Mouse (Mus musculus): ENCODE measurements around the gene Mymx.

The Mymx gene

DNA sequence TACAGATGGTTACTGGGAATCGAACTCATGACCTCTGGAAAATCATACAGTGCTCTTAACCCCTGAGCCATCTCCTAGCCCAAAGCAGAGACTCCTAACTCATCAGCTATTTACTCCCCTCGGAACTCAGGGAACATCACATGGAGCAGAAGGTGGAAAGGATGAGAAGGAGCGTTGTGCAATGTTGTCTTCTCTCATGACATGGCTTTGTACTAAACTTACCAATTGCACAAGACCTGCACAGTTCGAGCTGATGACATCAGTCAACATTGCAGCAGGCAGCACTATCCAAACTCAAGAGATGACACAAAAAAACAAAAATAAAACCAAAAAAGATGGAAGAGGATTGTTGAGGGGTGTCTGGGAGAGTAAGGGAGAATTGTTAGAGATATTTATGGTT is 6.5 kb upstream of the Mymx start:
- DNase-seq: no peak

DNA sequence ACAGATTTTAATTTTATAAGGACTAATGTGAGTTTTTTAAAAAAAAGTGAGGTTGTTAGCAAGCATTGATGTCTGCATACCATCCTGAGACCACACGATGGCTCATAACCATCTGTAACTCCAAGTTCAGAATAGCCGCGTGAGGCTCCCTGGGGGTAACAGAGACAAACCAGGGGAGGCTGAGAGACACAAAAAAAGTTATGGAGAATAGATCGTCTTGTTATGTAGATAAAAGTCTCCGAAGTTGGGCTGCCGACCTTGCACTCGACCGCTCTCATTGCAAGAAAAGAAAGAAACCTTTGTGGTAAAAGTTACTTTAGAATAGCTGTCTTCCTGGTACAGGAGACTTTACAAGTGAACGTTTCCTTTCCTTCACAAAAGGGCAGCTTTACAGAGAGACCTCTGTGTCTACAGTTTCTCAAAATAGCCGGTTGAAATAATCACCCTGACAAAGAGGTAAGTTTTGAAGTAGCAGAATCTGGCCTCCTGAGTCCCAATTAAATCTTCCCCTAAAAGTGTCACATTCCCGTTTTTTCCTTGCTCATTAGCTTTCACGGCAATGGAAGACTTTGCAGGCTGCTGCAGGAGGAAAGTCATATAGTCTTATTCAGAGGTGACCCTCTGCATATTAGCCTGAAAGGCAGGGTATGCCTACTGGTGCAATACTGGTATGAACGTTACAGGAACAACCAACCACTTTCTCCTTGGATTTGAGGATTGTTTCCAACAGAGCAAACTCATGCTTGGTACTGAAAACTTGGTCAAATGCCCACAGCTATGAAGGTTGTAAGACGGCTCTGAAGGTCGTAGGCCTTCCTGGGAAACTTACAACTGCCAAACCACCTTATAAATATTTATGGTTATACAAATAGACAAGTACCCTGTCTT is 5.3 kb upstream of the Mymx start:
- no peak for DNase-seq

DNA sequence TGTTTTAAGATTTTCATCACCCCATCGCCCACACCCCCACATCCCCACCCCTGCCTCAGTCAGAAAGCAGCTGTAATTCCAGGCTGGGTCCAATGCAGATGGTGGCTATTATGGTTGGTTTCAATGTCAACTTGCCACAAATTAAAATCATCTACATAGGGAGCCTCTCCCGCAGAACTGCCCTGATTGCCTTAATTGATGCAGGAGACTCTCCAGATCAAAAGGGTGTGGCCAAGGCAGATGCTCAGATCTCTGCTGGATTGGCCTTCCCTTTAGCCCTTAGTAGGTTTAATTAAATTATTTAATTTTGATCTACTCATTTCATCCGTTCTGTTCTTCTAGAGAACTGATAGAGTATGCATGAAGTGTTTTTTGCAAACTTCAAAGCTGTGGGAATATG is 1.1 kb upstream of the Mymx start:
- no peak for DNase-seq

DNA sequence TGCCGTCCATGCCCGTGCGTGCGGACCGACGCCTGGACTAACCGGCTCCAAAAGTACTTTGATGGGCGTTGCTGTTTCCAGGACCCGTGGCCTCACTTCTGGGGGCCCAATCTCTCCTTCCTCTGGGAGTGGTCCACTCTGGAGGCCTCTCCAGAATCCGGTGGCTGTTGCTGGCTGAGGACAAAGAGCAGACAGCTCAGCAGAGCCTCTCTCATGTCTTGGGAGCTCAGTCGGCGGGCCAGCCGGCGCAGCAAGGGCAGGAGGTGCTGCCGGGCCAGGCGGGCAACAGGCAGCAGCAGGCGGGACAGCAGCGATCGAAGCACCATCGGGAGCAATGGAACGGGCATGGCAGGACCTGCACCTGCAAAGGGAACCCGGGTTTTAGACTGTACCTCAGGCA is 577 bp downstream of the Mymx start:
- no peak for DNase-seq

DNA sequence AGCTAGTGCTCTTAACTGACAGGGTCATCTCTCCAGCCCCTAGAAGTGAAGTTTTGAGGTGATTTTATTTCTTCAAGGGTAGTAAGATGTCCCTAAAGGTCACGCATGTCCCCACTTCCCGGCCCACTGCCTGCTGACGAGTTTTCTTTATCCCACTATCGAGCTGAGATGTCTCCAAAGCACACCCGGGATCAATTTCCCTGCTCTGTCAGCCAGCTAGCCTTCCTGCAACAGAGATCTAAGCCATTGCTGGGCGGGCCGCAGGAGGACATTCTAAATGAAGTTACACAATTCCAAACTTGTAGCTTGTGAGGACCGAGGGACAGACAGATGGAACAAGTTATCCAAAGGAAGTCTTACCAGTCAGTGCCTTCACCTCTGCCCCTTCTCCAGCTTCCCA is 1.6 kb downstream of the Mymx start:
- no peak for DNase-seq

DNA sequence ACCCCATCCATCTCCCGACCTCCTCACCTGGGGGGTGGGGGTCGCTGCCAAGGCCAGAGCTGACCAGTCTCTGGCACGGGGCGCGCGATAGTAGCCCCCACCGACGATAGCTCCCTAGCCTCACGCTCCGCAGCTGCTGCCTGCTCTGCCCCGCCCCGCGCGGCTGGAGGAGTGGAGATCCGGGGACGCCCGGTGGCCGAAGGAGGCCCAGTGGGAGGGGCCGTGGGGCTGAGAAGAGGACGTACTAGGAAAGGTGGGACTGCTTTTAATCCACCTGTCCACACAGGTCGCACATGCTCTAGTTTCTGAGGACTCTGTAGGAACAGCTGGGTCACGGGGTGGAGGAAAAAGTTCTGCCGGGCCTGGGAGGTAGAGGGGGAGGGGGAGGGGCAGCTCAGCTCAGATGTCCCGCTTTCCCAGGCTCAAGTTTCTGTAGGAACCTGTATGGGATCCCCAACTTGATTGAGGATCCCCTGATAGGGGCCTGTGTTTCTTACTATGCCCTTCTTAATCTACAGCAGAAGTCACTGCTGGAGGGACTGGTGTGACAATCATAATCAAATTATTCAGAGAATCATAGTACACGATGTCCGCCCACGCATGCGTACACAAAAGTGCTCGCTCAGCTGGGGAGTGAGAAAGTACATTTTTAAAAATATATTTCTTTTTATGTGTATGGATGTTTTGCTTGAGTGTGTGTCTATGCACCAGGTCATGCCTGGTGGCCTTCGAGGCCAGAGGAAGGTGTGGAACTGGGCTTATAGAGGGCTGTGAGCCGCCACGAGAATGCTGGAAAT is 2.3 kb downstream of the Mymx start, which contains the start of gene Slc29a1:
Slc29a1 (minus strand) TSS at position 161 of the 797 bp plus-strand sequence.
- peak; percentile 74 to 86 for DNase-seq

DNA sequence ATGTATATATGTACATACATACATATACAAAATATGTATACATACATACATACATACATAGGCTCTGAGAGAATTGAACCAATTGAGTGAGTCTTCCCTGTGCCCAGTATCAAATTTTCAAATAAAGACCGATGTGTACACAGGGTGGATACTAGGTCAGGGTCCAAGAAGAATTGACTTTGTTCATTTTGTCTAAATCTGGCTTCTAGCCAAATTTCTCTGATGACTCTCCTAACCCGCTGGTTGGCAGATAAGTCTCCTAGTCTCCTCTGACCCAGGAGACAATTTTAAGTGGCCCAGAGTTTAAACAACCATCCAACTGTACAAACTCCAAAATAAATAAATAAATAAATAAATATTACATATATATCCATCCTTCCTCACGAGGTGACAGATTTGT is 3.0 kb downstream of the Mymx start:
- DNase-seq: no peak

DNA sequence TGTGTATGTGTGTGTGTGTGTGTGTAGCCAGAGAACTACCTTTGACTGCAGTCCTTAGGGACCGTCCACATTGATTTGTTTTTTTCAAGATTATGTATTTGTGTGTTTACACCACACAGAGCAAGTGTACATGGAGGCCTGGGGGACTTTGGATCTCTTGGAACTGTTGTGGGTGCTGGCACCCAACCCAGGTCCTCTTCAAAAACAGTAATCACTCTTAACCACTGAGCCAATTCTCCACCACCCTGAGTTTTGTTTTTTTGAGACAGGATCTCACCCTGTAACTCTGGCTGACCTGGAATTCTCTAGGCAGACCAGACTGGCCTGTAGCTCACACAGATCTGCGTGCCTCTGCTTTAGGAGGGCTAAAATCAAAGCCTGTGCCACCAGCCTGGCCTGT is 3.5 kb downstream of the Mymx start:
- no peak for DNase-seq

DNA sequence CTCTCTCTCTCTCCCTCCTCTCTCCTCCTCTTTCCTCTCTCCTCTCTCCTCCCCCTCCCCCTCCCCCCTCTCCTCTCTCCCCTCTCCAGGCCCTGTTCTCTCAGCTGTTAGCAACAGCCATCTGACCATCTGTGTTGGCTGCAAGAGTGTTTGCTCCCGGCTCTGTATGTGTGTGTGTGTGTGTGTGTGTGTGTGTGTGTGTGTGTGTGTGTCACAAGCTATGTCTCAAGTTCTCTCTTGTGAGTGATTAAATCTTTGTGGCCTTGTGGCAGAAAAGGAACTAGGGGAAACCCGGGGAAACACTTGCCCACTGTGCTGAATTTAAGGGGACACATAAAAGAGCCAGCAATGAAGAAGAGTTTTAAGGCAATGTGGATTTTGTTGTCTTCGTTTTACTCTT is 4.1 kb downstream of the Mymx start:
- DNase-seq: peak; percentile 45 to 47

DNA sequence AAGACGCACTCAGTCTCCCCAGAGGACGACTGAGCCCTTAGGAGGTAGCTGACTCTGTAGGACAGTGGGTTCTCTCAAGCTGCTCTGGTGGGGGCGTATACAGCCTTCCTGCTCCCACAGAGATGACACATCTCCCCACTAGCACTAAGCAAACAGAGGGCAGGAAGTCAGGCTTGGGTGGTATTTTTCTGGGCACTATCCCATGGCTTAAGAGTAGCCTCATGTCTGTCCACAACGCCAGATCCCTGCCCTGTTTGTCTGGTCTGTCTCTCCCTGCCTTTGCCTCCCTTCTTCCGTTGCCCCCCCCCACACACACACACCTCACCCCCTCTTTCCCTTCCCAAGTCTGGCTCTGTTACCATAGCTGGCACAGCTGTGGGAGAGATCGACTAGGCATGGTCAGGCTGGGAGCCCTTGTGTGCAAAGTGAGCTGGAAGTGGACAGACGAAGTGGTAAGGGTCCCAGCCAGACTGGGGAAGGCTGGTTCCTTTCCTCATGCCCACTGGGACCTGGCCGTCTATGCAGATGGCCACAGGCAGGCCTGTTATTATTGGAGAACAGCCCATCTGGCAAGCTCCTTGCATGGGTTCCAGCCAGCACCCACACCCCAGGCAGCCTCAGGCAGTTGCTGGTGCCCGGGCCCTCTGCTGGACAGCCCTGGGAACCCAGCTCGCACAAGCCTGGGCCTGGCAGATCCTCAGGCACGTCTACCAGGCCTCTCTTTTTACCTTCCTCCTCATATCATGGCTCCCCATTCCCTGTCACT is 5.1 kb downstream of the Mymx start:
- DNase-seq: peak; percentile 89 to 90

DNA sequence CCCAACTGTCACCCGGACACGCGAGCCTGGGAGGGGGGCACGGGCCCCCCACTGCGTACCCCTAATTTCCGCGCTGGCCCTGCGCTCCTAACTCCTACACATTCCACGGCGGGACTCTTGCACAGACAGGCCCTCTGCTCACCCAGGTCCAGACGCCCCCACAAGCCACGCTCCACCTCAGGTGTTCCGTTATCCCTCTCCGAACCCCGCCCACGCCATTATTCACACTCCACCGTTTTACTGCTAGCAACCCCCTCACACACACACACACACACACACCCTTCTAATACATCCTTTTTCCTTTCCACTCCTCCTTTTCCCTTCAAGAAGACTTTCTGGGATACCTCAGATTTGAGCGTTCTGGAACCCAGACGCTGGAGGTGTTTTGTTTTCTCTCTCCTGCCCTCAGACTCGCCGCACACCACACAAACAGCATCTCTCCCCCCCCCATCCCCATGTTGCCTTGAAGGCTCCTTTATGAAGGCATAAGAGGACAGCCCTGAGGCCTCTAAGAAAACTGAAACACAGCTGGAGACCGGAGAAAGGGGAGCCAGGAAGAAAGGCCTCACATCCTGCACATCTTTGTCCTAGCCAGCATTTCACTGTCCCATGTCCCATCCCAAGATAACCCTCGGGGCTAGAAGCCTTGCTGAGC is 6.0 kb downstream of the Mymx start:
- peak in 1 of 2 experiments; percentile 43 for DNase-seq

DNA sequence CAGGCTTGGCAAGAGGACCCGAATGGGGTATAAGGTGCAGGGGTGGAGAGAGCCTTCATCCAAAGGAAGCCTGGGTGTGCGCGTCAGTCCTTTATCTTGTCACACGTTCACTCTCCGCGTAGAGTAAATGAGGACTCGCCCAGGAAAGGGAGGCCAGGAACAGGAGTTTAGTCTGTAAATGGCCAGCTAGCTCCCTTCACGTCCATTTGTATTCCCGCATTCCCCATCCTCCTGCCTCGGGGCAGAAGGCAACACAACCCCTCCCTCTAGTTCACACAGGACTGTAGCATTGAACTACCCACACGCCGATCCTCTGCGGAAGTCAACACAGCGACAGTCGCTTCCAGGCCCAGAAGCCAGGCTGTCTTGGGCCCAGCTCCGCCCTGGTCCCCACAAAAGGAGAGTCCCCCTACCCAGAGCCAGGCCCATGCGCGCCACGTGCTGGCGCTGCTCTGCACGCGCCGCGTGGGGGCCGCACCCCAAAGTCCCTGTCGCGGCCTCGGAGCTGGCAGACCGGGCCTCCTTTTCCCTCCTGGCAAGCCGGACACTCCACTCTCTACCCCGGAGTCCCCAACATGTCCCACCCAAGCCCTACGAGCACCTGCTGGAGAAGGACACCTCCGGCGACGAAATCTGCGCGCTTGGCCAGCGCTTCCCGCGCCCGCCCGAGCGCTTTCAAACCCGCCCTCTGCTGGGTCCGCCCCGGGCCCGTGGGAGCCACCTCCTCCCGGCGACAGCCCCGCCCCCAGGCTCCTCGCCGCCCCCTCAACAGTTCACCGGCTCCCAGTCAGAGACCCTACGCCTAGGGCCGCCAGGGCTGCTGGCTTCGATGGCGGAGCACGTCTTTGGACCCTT is 6.8 kb downstream of the Mymx start:
- peak; percentile 81 to 89 for DNase-seq

DNA sequence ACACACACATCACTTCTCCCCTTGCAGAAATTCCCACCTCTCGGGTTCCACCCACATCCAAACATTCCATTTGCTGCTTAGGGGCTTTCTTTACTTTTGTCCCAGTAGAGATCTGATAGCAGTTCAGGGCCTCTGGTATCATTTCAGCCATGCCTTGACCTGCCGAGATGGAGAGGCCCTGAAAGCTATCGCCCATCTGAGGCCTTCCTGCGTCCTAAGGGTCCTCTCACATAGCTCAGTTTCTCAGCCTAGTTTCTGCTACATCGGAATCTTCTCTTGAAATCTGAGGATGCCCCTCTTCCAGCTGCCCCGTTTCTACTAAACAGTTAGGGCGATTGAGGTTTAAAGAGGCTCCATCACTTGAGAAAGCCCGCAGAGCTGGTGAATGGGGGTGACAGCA is 7.7 kb downstream of the Mymx start:
- DNase-seq: peak in 1 of 2 experiments; percentile 1

DNA sequence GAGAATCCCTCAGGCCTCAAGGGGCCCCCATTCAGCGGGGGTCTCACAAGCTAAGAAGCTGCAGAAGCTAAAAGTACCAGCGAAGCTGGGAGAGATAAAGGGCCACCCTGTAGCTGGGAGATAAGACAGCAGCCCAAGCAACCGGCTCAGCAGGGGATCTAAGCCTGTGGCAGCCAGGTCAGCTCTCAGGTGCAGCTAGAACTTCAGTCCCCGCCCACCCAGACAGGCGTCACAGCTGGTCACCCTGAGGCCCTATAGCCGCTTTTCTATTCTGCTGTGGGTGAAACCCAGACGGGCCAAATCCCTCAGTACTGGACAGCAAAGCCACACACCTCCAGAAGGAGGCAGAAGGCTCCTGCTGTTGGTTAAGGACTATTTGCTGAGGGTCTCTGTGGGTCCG is 8.4 kb downstream of the Mymx start:
- peak; percentile 55 to 60 for DNase-seq

DNA sequence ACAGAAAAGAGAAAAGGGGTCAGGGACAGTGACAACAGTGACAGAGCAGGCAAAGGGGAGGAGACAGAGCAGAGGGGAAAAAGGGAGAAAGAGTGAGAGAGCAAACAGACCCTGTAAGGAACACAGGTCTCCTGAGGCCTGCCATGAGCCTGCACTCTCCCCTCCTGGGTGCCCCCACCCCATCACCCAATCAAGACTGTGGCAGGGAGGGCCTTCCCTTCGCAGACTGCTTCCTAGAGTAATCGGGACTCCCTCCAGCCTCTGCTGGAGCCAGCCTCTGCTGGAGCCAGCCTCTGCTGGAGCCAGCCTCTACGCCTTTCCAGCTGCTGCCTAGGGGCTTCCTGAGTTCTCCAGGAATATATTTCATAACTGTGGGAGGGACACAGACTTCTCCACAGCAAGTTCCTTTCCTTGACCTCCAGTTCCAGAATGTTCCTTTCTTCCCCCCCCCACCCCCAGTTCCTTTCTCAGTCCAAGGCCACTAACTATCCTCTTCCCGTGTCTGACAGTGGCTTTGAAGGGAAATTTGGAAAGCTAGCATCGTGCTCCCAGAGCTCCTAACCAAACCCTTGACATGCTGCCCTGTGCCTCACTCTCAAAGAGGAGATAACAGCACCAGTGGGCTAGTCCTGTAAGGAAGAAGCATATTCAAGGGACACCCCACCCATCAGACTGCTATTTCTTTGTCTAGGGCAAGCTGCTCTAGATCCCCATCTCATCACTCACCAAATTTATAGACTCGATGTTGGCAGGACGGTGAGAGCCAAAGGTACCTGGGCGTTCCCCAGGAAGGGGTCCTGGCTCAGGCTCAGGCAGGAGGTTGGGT is 9.1 kb downstream of the Mymx start:
- DNase-seq: peak; percentile 63 to 75

DNA sequence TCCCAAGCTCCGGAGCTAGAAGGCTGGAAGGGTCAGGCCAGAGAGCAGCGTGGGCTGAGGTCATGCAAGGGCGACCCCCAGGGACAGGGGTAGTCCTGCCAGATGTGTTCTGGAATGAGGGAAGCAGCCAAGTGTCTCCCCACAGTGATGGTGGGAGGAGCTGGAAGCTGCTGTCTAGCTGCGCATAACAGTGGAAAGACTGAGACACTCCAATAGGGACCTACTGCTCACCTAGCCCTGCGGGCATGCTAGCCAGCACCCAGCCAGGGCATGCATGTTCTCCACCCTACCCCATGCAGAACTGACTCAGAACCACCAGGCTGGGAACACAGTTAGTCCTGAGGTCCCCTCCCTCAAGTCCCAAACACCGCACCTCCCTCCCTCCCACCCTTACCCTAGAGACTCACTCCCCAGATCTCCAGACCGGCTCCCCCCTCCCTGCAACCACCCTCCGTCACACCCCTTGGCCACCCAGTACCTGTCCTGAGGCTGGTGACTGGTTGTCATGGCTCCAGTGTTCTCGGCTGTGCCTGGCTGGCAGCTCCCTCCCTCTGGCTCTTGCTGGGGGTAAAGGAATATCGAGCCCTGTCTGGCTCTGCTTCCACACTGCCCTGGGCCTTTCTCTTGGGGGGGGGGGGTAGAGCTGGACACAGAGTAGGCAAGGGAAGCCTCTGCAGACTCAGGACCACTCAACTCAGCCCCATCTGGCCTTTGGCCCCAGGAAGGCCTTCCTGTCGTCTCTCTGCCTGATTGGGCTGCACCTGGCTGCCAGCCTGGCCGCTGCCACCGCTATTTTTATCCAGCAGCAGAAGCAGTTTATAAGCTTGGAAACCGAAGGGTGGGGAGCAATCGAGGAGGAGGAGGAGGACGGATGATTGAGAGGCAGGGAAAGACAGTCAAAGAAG is 9.9 kb downstream of the Mymx start:
- peak; percentile 53 to 58 for DNase-seq

DNA sequence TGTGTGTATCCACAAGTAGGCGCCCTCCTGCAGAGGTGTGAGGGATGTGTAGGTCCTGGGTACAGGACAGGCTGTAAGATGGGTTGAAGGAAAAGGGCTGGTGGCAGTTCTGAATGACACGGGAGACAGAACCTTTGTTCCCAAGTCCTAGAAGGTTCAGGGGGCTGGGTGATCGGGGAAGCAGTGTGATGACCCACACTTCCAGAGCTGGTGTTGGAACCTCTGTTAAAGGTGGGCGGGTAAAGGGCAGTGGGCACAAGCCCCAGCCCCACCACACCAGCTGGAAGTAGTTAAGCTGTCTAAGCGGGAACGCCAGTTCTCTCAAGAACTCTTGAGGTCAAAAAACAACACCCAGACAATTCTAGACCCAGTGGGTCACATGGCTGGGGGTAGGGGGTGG is 11.5 kb downstream of the Mymx start:
- peak in 1 of 2 experiments; percentile 14 for DNase-seq

DNA sequence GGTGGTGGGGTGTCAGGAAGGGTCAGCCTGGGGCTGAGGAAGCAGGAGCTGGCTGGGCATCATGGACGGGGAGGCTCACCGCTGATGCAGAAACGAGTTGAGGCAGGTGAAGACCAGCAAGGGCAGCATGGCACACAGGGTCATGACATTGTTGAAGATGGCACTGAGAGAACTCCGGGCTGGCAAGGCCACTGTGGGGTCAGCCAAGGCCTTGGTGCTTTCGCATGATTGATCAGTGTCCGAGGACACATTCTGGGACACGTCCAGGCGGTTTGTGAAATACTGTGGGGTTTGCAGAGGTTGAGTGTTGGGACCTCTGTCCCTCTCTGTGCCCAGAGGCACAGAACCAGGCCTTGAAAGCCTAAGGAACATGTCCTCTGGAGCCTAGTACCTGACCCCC is 12.1 kb downstream of the Mymx start:
- DNase-seq: peak in 1 of 2 experiments; percentile 13

DNA sequence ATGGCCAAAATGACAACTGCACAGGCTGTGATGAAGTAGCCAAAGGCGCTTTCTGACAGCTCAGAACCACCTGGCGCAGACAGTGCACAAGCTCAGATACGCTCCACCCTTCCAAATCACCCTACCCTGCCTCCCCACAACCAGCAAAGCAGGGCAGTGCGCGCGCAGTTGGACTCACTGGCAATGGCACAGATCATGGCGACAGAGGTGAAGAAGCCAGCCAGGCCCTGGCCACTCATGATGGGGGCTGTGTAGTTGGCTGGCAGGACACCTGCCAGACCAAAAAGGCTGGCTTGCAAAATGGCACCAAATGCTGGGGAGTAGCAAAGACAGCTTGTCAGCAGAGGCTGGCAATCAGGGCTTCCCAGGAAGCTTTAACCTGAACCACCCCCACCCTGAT is 12.7 kb downstream of the Mymx start:
- DNase-seq: no peak

DNA sequence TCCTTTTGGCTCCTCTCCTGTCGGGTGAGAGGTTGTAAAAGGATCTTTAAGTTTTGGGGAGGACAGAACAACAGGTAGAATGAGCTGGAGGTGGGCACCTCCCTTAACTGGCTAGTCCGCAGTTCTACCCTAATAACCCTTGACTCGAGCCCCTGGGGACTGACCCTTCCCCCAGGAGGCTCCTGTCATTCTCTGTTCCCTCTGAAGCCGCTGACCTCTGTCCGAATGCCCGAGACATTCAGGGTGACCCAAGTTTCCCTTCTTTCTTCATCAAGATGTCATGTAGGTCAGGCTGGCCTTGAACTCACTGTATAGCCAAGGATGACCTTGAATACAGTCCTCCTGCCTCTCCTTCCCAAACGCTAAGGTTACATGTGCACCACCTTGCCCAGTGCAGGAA is 13.5 kb downstream of the Mymx start:
- DNase-seq: no peak

Measured in kidney, postnatal 36 days (tissue).